Mouse (Mus musculus): ENCODE measurements at regions not wholly inside any gene's neighbourhood (a gene's known extent, or its start where the extent isn't known, plus 50 kb on each side); places are given as distances from the start of the nearest gene placed in this dataset.

DNA sequence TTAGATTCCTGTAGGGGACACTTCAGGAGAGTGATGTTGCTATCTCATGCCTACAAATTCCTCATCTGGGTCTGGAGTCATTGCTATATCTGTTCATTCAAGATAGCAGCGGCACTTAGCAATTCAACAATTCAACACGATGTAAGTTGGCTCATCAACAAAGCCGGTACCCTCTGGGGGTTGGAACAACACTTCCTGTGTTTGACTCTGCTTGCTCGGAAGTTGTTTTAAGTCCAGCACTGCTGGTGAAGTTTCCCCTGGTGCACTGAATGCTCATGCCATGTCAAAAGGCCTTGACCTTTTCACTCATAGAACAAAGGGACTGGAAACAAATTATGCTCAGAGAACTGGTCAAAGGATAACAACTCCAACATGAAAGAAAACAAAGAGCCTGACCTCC is 390.4 kb downstream of the Tmem161b start:
- Histone ChIP-seq H3K9me3 (replicated peaks; ENCODE audit: insufficient read depth, low read length) (no peaks in the 10 kb centered on the region), H3K27ac (ENCODE audit: control insufficient read depth, low read depth, low read length) (no peak overlapping the region), H3K9ac (ENCODE audit: control insufficient read depth, low read depth, low read length, poor library complexity, severe bottlenecking) (no peak overlapping the region), H3K79me2 (ENCODE audit: control insufficient read depth, insufficient read depth, low read length, poor library complexity) (no peaks in the 10 kb centered on the region), H3K36me3 (ENCODE audit: control insufficient read depth in 1 of 2, insufficient read depth in 2 of 2, low read length in 2 of 2) (no peaks in the 10 kb centered on the region), H3K27me3 (ENCODE audit: control insufficient read depth in 1 of 2, insufficient read depth in 2 of 2, low read length in 2 of 2) (no peaks in the 10 kb centered on the region), H3K4me1 (ENCODE audit: control insufficient read depth in 1 of 2, insufficient read depth in 2 of 2, low read length in 2 of 2) (no peaks in the 10 kb centered on the region), H3K4me3 (ENCODE audit: control insufficient read depth in 1 of 2, insufficient read depth in 1 of 2, low read depth in 2 of 2, low read length in 2 of 2) (no peak overlapping the region)
- no peak for DNase-seq (ENCODE audit: low read depth, low spot score)
- TF ChIP-seq MAX (IDR thresholded peaks at IDR 0.05; ENCODE audit: low read length) = no peak
- TF ChIP-seq CHD1 (IDR thresholded peaks at IDR 0.05; ENCODE audit: low read depth, low read length) = no peak
- TF ChIP-seq JUND (IDR thresholded peaks at IDR 0.05; ENCODE audit: low read depth, low read length) = no peak
- no peak for TF ChIP-seq USF1 (IDR thresholded peaks at IDR 0.05; ENCODE audit: low read depth, low read length)

DNA sequence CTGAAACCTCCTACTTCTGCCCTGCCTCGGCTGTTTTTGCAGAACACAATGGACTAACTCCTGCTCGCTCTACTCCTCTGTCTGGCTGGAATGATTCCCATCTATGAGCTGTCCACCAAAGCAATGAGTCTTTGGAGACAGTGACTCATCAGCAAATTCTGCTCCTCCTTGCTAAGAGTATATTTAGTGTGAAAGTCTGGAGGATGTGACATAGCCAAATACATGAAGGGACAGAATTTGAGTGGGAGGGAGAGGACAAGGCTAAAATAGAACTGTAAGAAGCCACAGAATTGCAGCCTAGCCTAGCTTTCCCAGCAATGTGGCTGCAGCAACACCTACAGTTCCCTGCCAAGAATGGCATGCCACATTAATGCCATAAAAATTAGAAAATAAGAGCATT is 390.9 kb downstream of the Tmem161b start:
- no peaks in the 10 kb centered on the region for H3K36me3 ChIP-seq (ENCODE audit: control insufficient read depth in 1 of 2, insufficient read depth in 2 of 2, low read length in 2 of 2)
- no peaks in the 10 kb centered on the region for H3K9me3 ChIP-seq (replicated peaks; ENCODE audit: insufficient read depth, low read length)
- no peak overlapping the region for H3K27ac ChIP-seq (ENCODE audit: control insufficient read depth, low read depth, low read length)
- no peak overlapping the region for H3K4me3 ChIP-seq (ENCODE audit: control insufficient read depth in 1 of 2, insufficient read depth in 1 of 2, low read depth in 2 of 2, low read length in 2 of 2)
- DNase-seq (ENCODE audit: low read depth, low spot score) = peak; percentile 10
- no peak overlapping the region for H3K9ac ChIP-seq (ENCODE audit: control insufficient read depth, low read depth, low read length, poor library complexity, severe bottlenecking)
- no peaks in the 10 kb centered on the region for H3K79me2 ChIP-seq (ENCODE audit: control insufficient read depth, insufficient read depth, low read length, poor library complexity)
- no peak for TF ChIP-seq TCF12 (IDR thresholded peaks at IDR 0.05; ENCODE audit: low read depth, low read length)
- TF ChIP-seq EP300 (IDR thresholded peaks at IDR 0.05; ENCODE audit: low read depth in 1 of 2, low read length in 2 of 2) = no peak
- TF ChIP-seq MEF2A (IDR thresholded peaks at IDR 0.05; ENCODE audit: extremely low read depth, insufficient replicate concordance, low read depth, low read length, poor library complexity, severe bottlenecking) = no peak
- no peak for TF ChIP-seq TBP (IDR thresholded peaks at IDR 0.05; ENCODE audit: low read depth, low read length)
- no peak for TF ChIP-seq MXI1 (IDR thresholded peaks at IDR 0.05; ENCODE audit: low read depth, low read length)
- no peak for TF ChIP-seq ZKSCAN1 (IDR thresholded peaks at IDR 0.05; ENCODE audit: low read depth, low read length)
- no peak for TF ChIP-seq POLR2AphosphoS5 (IDR thresholded peaks at IDR 0.05; ENCODE audit: borderline replicate concordance, low read depth, low read length)
- TF ChIP-seq RCOR1 (IDR thresholded peaks at IDR 0.05; ENCODE audit: low read depth, low read length) = no peak
- TF ChIP-seq UBTF (IDR thresholded peaks at IDR 0.05; ENCODE audit: borderline replicate concordance, insufficient read depth, low read depth, low read length) = no peak
- no peak for TF ChIP-seq MAFK (IDR thresholded peaks at IDR 0.05; ENCODE audit: borderline replicate concordance, low read depth, low read length)
- no peak for TF ChIP-seq CTCF (IDR thresholded peaks at IDR 0.05 in 2 of 3, conservative IDR thresholded peaks at IDR 0.05 in 1 of 3; ENCODE audit: control insufficient read depth in 1 of 3, insufficient read depth in 1 of 3, low read depth in 2 of 3, low read length in 3 of 3, poor library complexity in 1 of 3, severe bottlenecking in 1 of 3)
- TF ChIP-seq HCFC1 (IDR thresholded peaks at IDR 0.05; ENCODE audit: low read depth, low read length) = no peak
- no peaks in the 10 kb centered on the region for H3K4me1 ChIP-seq (ENCODE audit: control insufficient read depth in 1 of 2, insufficient read depth in 2 of 2, low read length in 2 of 2)
- no peaks in the 10 kb centered on the region for H3K27me3 ChIP-seq (ENCODE audit: control insufficient read depth in 1 of 2, insufficient read depth in 2 of 2, low read length in 2 of 2)

Measured in MEL (cell line).